Mouse (Mus musculus): ENCODE results near the gene Mmachc. TPM values are rescaled to one million over a fixed set of nuclear protein-coding genes. Genes with fewer than 3 reads are reported as not detected.

Mmachc gene
- polyA plus RNA-seq (2011; ENCODE audit: insufficient read depth, insufficient read length, low read depth, missing spikeins) = 35.9 and 36.1 TPM in 2 replicates

DNA sequence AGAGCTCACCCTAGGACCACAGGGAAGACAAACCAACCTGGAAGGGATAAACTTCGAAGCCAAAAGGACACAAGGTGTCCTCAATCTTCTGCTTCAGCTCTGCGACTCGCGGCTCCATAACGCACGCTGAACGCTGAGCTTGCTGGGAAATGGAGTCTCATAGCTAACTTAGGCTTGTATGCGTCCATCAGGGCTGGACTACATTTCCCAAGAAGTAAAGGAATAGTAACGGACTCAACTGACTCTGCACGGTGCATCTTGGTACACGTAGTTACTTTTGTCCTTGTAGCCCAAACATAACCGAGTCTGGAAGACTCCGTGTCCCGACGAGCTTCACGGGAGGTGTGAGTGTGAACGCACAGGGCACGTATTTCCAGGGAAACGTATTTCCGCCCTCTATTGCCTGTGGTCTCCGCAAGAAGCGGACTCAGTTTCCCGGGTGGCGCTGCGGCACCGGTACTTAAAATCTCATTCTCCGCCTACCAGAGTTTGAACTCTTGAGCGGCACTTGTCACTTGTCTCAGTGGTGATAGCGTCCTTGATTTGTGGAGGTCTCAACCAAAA lies at the start of gene Mmachc, which contains the start of gene Ccdc163:
TSS of gene Mmachc (minus strand) at position 206 of the 564 bp plus-strand sequence.
TSS of gene Ccdc163 (plus strand) at position 309 of the 564 bp plus-strand sequence.
- Histone ChIP-seq H3K9me3 (replicated peaks; ENCODE audit: control insufficient read depth, insufficient read depth, low read length, poor library complexity, severe bottlenecking) (no peaks in the 10 kb centered on the region), H3K9ac (ENCODE audit: low read depth, poor library complexity, severe bottlenecking) (peak within 1 kb of the TSS; percentile 72), H3K4me1 (ENCODE audit: control insufficient read depth, insufficient read depth, low read length) (peaks cover 3% of the 10 kb centered on the region), H3K36me3 (ENCODE audit: control insufficient read depth, insufficient read depth, low read length, poor library complexity, severe bottlenecking) (peaks cover 9% of the 10 kb centered on the region; the same call in 1 of the 2 replicates), H3K27ac (ENCODE audit: insufficient read depth, low read length) (peak within 1 kb of the TSS; percentile 7; the same call in 1 of the 2 replicates), H3K4me3 (ENCODE audit: low read depth, low read length) (peak within 1 kb of the TSS; percentile 93), H3K27me3 (ENCODE audit: control insufficient read depth, insufficient read depth, low read length, poor library complexity, severe bottlenecking) (no peaks in the 10 kb centered on the region)
- no peak for TF ChIP-seq CTCF (IDR thresholded peaks at IDR 0.05; ENCODE audit: low read depth, low read length)
- TF ChIP-seq POLR2A (IDR thresholded peaks at IDR 0.05; ENCODE audit: insufficient read depth, low read length) = peak; percentile 11

DNA sequence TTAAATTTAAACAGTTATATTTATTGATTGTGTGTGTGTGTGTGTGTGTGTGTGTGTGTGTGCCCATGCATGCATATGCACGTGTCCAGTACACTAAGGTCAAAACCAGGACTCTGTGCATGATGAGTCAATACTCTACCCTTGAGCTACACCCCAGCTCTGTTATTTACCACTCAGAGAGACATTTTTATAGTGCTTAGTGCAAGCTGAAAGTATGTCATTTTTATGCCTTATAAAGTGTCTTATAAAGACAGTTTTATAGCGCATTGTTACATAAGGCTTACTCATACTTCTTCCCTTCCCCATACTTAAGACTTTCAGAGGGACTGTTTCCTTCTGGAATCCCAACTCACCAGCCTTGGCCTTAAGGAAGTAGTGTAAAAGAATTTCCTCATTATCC lies 41.5 kb upstream of the Mmachc start:
- TF ChIP-seq CTCF (IDR thresholded peaks at IDR 0.05; ENCODE audit: low read depth, low read length) (no peak), POLR2A (IDR thresholded peaks at IDR 0.05; ENCODE audit: insufficient read depth, low read length) (no peak), EP300 (IDR thresholded peaks at IDR 0.05; ENCODE audit: insufficient read depth, low read depth, low read length) (no peak)
- Histone ChIP-seq H3K9me3 (replicated peaks; ENCODE audit: control insufficient read depth, insufficient read depth, low read length, poor library complexity, severe bottlenecking) (no peaks in the 10 kb centered on the region), H3K27ac (ENCODE audit: insufficient read depth, low read length) (no peak overlapping the region), H3K27me3 (ENCODE audit: control insufficient read depth, insufficient read depth, low read length, poor library complexity, severe bottlenecking) (no peaks in the 10 kb centered on the region), H3K4me1 (ENCODE audit: control insufficient read depth, insufficient read depth, low read length) (no peaks in the 10 kb centered on the region), H3K9ac (ENCODE audit: low read depth, poor library complexity, severe bottlenecking) (no peak overlapping the region), H3K36me3 (ENCODE audit: control insufficient read depth, insufficient read depth, low read length, poor library complexity, severe bottlenecking) (peaks cover 5% of the 10 kb centered on the region), H3K4me3 (ENCODE audit: low read depth, low read length) (no peak overlapping the region)

DNA sequence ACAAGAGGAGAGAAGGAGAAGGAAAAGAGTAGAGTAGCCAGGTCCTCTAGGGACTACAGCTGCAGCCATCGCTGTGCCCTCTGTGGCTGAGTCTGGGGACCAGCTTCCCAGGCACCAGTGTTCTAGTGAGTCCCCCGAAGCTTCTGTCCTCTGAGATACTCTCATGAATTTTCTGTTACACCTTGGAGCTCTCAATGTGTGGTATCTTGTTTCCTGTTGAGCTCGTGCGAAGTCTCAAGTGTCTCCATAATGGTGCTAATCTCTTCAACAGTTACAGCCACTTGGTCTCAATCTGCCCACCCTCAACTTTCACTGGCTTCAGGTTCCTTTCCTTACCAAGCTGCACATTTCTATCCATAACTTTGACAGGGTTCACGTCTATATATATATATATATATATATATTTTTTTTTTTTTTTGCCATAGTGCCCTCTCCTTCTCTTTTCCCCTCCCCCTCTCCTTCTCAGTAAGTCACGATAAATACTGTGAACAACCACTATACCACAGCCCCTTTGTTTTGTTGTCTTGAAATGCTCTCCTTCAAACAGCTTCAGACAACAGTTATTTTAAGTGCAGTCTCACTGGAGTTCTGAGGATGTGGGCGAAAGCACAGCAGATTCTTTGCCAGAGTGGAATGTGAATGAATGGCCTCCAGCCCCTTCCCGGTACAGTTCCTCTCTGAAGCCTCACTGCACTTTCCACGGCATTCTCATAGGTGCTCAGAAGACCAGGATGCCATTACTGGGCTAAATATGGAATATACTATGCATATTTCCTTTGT lies 31.0 kb upstream of the Mmachc start:
- Histone ChIP-seq H3K36me3 (ENCODE audit: control insufficient read depth, insufficient read depth, low read length, poor library complexity, severe bottlenecking) (no peaks in the 10 kb centered on the region; the same call in none of the 2 replicates), H3K4me1 (ENCODE audit: control insufficient read depth, insufficient read depth, low read length) (no peaks in the 10 kb centered on the region), H3K9me3 (replicated peaks; ENCODE audit: control insufficient read depth, insufficient read depth, low read length, poor library complexity, severe bottlenecking) (no peaks in the 10 kb centered on the region), H3K27ac (ENCODE audit: insufficient read depth, low read length) (peak overlapping the region; percentile 19; the same call in 1 of the 2 replicates), H3K4me3 (ENCODE audit: low read depth, low read length) (no peak overlapping the region), H3K9ac (ENCODE audit: low read depth, poor library complexity, severe bottlenecking) (no peak overlapping the region), H3K27me3 (ENCODE audit: control insufficient read depth, insufficient read depth, low read length, poor library complexity, severe bottlenecking) (no peaks in the 10 kb centered on the region)
- TF ChIP-seq POLR2A (IDR thresholded peaks at IDR 0.05; ENCODE audit: insufficient read depth, low read length) = no peak
- no peak for TF ChIP-seq CTCF (IDR thresholded peaks at IDR 0.05; ENCODE audit: low read depth, low read length)
- no peak for TF ChIP-seq EP300 (IDR thresholded peaks at IDR 0.05; ENCODE audit: insufficient read depth, low read depth, low read length)

DNA sequence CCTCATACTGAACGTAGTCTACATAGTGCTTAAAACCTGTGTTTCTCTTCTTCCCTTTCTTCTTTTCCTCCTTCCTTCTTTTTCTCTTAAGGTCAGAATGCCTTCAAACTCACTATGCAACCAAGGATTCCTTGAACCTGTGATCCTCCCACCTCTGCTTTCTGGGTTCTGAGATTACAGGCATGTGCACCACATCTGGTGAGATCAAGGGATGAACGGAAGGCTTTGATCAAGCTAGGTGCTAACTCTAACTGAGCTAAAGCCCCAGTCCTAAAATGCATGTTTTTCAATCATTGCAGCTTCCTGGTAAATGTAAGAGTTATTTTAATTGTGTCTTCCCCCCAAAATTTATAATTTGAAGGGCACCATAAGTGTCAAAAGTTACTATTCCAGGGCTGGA lies 26.8 kb upstream of the Mmachc start:
- Histone ChIP-seq H3K36me3 (ENCODE audit: control insufficient read depth, insufficient read depth, low read length, poor library complexity, severe bottlenecking) (no peaks in the 10 kb centered on the region), H3K9me3 (replicated peaks; ENCODE audit: control insufficient read depth, insufficient read depth, low read length, poor library complexity, severe bottlenecking) (no peaks in the 10 kb centered on the region), H3K9ac (ENCODE audit: low read depth, poor library complexity, severe bottlenecking) (no peak overlapping the region), H3K27me3 (ENCODE audit: control insufficient read depth, insufficient read depth, low read length, poor library complexity, severe bottlenecking) (no peaks in the 10 kb centered on the region), H3K4me1 (ENCODE audit: control insufficient read depth, insufficient read depth, low read length) (no peaks in the 10 kb centered on the region), H3K27ac (ENCODE audit: insufficient read depth, low read length) (no peak overlapping the region), H3K4me3 (ENCODE audit: low read depth, low read length) (no peak overlapping the region)
- TF ChIP-seq POLR2A (IDR thresholded peaks at IDR 0.05; ENCODE audit: insufficient read depth, low read length) (no peak), CTCF (IDR thresholded peaks at IDR 0.05; ENCODE audit: low read depth, low read length) (no peak), EP300 (IDR thresholded peaks at IDR 0.05; ENCODE audit: insufficient read depth, low read depth, low read length) (no peak)

DNA sequence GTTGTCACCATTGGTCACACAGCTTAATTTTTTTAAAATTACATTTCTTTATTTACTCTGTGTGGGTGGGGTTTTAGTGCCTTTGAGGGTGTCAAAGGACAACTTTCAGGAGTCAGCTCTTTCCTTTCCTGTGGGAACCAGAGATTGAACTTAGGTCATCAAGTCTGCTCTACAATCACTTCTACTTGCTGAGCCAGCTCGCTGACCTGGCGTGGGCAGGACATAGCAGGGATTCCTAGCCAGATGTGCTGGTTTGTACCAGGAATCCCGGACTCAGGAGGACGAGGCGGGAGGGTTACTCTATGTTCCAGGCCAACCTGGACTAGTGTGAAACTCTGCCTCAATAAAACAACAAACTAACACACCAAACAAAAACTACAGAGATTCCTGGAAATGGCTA lies 24.1 kb upstream of the Mmachc start:
- H3K27ac ChIP-seq (ENCODE audit: insufficient read depth, low read length) = no peak overlapping the region

DNA sequence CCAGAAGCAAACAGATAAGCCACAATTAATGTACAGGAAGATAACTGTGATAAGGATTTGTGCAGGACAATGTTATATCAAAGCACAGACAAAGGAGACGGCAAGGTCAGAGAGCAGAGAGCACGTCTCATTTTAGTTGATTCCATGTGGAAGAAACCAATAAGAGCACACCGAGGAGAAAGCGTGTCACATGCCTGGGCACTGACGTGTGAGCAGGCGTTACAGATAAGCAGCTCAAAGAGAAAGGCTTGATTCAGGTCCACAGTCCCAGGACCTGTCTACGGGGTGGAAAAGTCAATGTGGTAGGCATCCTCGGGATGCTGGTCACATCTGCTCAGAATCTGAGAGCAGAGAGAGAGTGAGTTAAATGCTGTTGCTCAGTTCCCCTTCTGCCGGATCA lies 22.9 kb upstream of the Mmachc start:
- TF ChIP-seq CTCF (IDR thresholded peaks at IDR 0.05; ENCODE audit: low read depth, low read length) = no peak
- TF ChIP-seq POLR2A (IDR thresholded peaks at IDR 0.05; ENCODE audit: insufficient read depth, low read length) = no peak
- TF ChIP-seq EP300 (IDR thresholded peaks at IDR 0.05; ENCODE audit: insufficient read depth, low read depth, low read length) = no peak
- Histone ChIP-seq H3K36me3 (ENCODE audit: control insufficient read depth, insufficient read depth, low read length, poor library complexity, severe bottlenecking) (no peaks in the 10 kb centered on the region), H3K9ac (ENCODE audit: low read depth, poor library complexity, severe bottlenecking) (no peak overlapping the region), H3K4me1 (ENCODE audit: control insufficient read depth, insufficient read depth, low read length) (peaks cover 1% of the 10 kb centered on the region), H3K27ac (ENCODE audit: insufficient read depth, low read length) (peak overlapping the region; percentile 27; the same call in 1 of the 2 replicates), H3K27me3 (ENCODE audit: control insufficient read depth, insufficient read depth, low read length, poor library complexity, severe bottlenecking) (no peaks in the 10 kb centered on the region), H3K4me3 (ENCODE audit: low read depth, low read length) (peak overlapping the region; percentile 9), H3K9me3 (replicated peaks; ENCODE audit: control insufficient read depth, insufficient read depth, low read length, poor library complexity, severe bottlenecking) (no peaks in the 10 kb centered on the region)

More for the DNA sequence above, 24.1 kb upstream of the Mmachc start:
- no peaks in the 10 kb centered on the region for H3K9me3 ChIP-seq (replicated peaks; ENCODE audit: control insufficient read depth, insufficient read depth, low read length, poor library complexity, severe bottlenecking)
- H3K27me3 ChIP-seq (ENCODE audit: control insufficient read depth, insufficient read depth, low read length, poor library complexity, severe bottlenecking) = no peaks in the 10 kb centered on the region
- no peaks in the 10 kb centered on the region for H3K36me3 ChIP-seq (ENCODE audit: control insufficient read depth, insufficient read depth, low read length, poor library complexity, severe bottlenecking)
- no peak overlapping the region for H3K9ac ChIP-seq (ENCODE audit: low read depth, poor library complexity, severe bottlenecking)
- no peaks in the 10 kb centered on the region for H3K4me1 ChIP-seq (ENCODE audit: control insufficient read depth, insufficient read depth, low read length)
- H3K4me3 ChIP-seq (ENCODE audit: low read depth, low read length) = no peak overlapping the region
- TF ChIP-seq CTCF (IDR thresholded peaks at IDR 0.05; ENCODE audit: low read depth, low read length) = no peak
- TF ChIP-seq EP300 (IDR thresholded peaks at IDR 0.05; ENCODE audit: insufficient read depth, low read depth, low read length) = no peak
- TF ChIP-seq POLR2A (IDR thresholded peaks at IDR 0.05; ENCODE audit: insufficient read depth, low read length) = no peak

Data from ES-Bruce4 (cell line).